Mouse (Mus musculus): ENCODE measurements around the gene Cacna1e. TPM values are rescaled to one million over a fixed set of nuclear protein-coding genes. Genes with fewer than 3 reads are reported as not detected.

The Cacna1e gene
- polyA plus RNA-seq, 1 experiment from 2014 or later = 0.25 TPM

GRCm38 (mm10) chr1:154475706-154476105, 408.6 kb downstream of the Cacna1e start:
- H3K9me3 ChIP-seq (ENCODE audit: low read depth, low read length) = no peaks in the 10 kb centered on the region
- H3K4me3 ChIP-seq (ENCODE audit: low read depth, low read length) = no peak overlapping the region
- no peaks in the 10 kb centered on the region for H3K4me1 ChIP-seq (ENCODE audit: insufficient read depth)
- no peak overlapping the region for H3K4me2 ChIP-seq
- no peak overlapping the region for H3K9ac ChIP-seq
- H3K27ac ChIP-seq (ENCODE audit: low read depth) = no peak overlapping the region
- no peak for ATAC-seq (ENCODE audit: insufficient read depth)
- TF ChIP-seq CTCF (IDR thresholded peaks at IDR 0.05; ENCODE audit: low read depth) = no peak
- WGBS = 91% methylated on average over 2 of the region's 2 CpGs
- H3K36me3 ChIP-seq (ENCODE audit: insufficient read depth) = no peaks in the 10 kb centered on the region
- H3K27me3 ChIP-seq (ENCODE audit: insufficient read depth, low read length) = no peaks in the 10 kb centered on the region
- DNase-seq = no peak

GRCm38 (mm10) chr1:154474156-154474555, 410.1 kb downstream of the Cacna1e start:
- 76% methylated on average over 4 of the region's 4 CpGs for WGBS

GRCm38 (mm10) chr1:154467265-154467664, 417.0 kb downstream of the Cacna1e start:
- Histone ChIP-seq H3K9ac (no peak overlapping the region), H3K27me3 (ENCODE audit: insufficient read depth, low read length) (no peaks in the 10 kb centered on the region), H3K9me3 (ENCODE audit: low read depth, low read length) (no peaks in the 10 kb centered on the region), H3K27ac (ENCODE audit: low read depth) (no peak overlapping the region), H3K4me2 (no peak overlapping the region), H3K36me3 (ENCODE audit: insufficient read depth) (no peaks in the 10 kb centered on the region), H3K4me3 (ENCODE audit: low read depth, low read length) (no peak overlapping the region), H3K4me1 (ENCODE audit: insufficient read depth) (no peaks in the 10 kb centered on the region)
- TF ChIP-seq CTCF (IDR thresholded peaks at IDR 0.05; ENCODE audit: low read depth) = no peak
- DNase-seq (no peak), ATAC-seq (ENCODE audit: insufficient read depth) (no peak)
- 80% methylated on average over 3 of the region's 3 CpGs for WGBS

More at GRCm38 (mm10) chr1:154474156-154474555, 410.1 kb downstream of the Cacna1e start:
- no peaks in the 10 kb centered on the region for H3K9me3 ChIP-seq (ENCODE audit: low read depth, low read length)
- TF ChIP-seq CTCF (IDR thresholded peaks at IDR 0.05; ENCODE audit: low read depth) = no peak
- H3K27me3 ChIP-seq (ENCODE audit: insufficient read depth, low read length) = no peaks in the 10 kb centered on the region
- H3K36me3 ChIP-seq (ENCODE audit: insufficient read depth) = no peaks in the 10 kb centered on the region
- no peak overlapping the region for H3K4me3 ChIP-seq (ENCODE audit: low read depth, low read length)
- ATAC-seq (ENCODE audit: insufficient read depth) = no peak
- H3K4me1 ChIP-seq (ENCODE audit: insufficient read depth) = no peaks in the 10 kb centered on the region
- DNase-seq = no peak
- H3K27ac ChIP-seq (ENCODE audit: low read depth) = no peak overlapping the region
- no peak overlapping the region for H3K9ac ChIP-seq
- H3K4me2 ChIP-seq = no peak overlapping the region

- ATAC-seq (ENCODE audit: insufficient read depth) (no peak), DNase-seq (no peak)
- Histone ChIP-seq H3K27me3 (ENCODE audit: insufficient read depth, low read length) (no peaks in the 10 kb centered on the region), H3K9me3 (ENCODE audit: low read depth, low read length) (no peaks in the 10 kb centered on the region), H3K9ac (no peak overlapping the region), H3K36me3 (ENCODE audit: insufficient read depth) (no peaks in the 10 kb centered on the region), H3K4me2 (no peak overlapping the region), H3K4me3 (ENCODE audit: low read depth, low read length) (no peak overlapping the region), H3K27ac (ENCODE audit: low read depth) (no peak overlapping the region), H3K4me1 (ENCODE audit: insufficient read depth) (no peaks in the 10 kb centered on the region)
- no peak for TF ChIP-seq CTCF (IDR thresholded peaks at IDR 0.05; ENCODE audit: low read depth)
- 64% methylated on average over 5 of the region's 5 CpGs for WGBS
Measured at GRCm38 (mm10) chr1:154461521-154461920, 422.8 kb downstream of the Cacna1e start.

GRCm38 (mm10) chr1:154460067-154460466, 424.2 kb downstream of the Cacna1e start:
- H3K4me1 ChIP-seq (ENCODE audit: insufficient read depth) = no peaks in the 10 kb centered on the region
- ATAC-seq (ENCODE audit: insufficient read depth) = no peak
- no peak overlapping the region for H3K9ac ChIP-seq
- H3K36me3 ChIP-seq (ENCODE audit: insufficient read depth) = no peaks in the 10 kb centered on the region
- H3K9me3 ChIP-seq (ENCODE audit: low read depth, low read length) = no peaks in the 10 kb centered on the region
- H3K27ac ChIP-seq (ENCODE audit: low read depth) = no peak overlapping the region
- 79% methylated on average over 7 of the region's 7 CpGs for WGBS
- H3K27me3 ChIP-seq (ENCODE audit: insufficient read depth, low read length) = no peaks in the 10 kb centered on the region
- TF ChIP-seq CTCF (IDR thresholded peaks at IDR 0.05; ENCODE audit: low read depth) = no peak
- no peak overlapping the region for H3K4me2 ChIP-seq
- DNase-seq = no peak
- H3K4me3 ChIP-seq (ENCODE audit: low read depth, low read length) = no peak overlapping the region

- no peak for ATAC-seq (ENCODE audit: insufficient read depth)
- Histone ChIP-seq H3K27ac (ENCODE audit: low read depth) (no peak overlapping the region), H3K9ac (no peak overlapping the region), H3K9me3 (ENCODE audit: low read depth, low read length) (no peaks in the 10 kb centered on the region), H3K4me1 (ENCODE audit: insufficient read depth) (no peaks in the 10 kb centered on the region), H3K4me3 (ENCODE audit: low read depth, low read length) (no peak overlapping the region), H3K36me3 (ENCODE audit: insufficient read depth) (no peaks in the 10 kb centered on the region), H3K4me2 (no peak overlapping the region), H3K27me3 (ENCODE audit: insufficient read depth, low read length) (no peaks in the 10 kb centered on the region)
- DNase-seq = no peak
- no peak for TF ChIP-seq CTCF (IDR thresholded peaks at IDR 0.05; ENCODE audit: low read depth)
- 74% methylated on average over 2 of the region's 2 CpGs for WGBS
Measured at GRCm38 (mm10) chr1:154458601-154459000, 425.7 kb downstream of the Cacna1e start.

- DNase-seq (no peak), ATAC-seq (ENCODE audit: insufficient read depth) (no peak)
- TF ChIP-seq CTCF (IDR thresholded peaks at IDR 0.05; ENCODE audit: low read depth) = no peak
- Histone ChIP-seq H3K27ac (ENCODE audit: low read depth) (no peak overlapping the region), H3K27me3 (ENCODE audit: insufficient read depth, low read length) (no peaks in the 10 kb centered on the region), H3K4me3 (ENCODE audit: low read depth, low read length) (no peak overlapping the region), H3K9ac (no peak overlapping the region), H3K4me1 (ENCODE audit: insufficient read depth) (no peaks in the 10 kb centered on the region), H3K9me3 (ENCODE audit: low read depth, low read length) (no peaks in the 10 kb centered on the region), H3K36me3 (ENCODE audit: insufficient read depth) (no peaks in the 10 kb centered on the region), H3K4me2 (no peak overlapping the region)
- 78% methylated on average over 3 of the region's 3 CpGs for WGBS
Measured at GRCm38 (mm10) chr1:154450799-154451198, 433.5 kb downstream of the Cacna1e start.

GRCm38 (mm10) chr1:154446456-154446855, 437.8 kb downstream of the Cacna1e start:
- Histone ChIP-seq H3K4me1 (ENCODE audit: insufficient read depth) (no peaks in the 10 kb centered on the region), H3K9me3 (ENCODE audit: low read depth, low read length) (no peaks in the 10 kb centered on the region), H3K4me2 (no peak overlapping the region), H3K27me3 (ENCODE audit: insufficient read depth, low read length) (no peaks in the 10 kb centered on the region), H3K36me3 (ENCODE audit: insufficient read depth) (no peaks in the 10 kb centered on the region), H3K4me3 (ENCODE audit: low read depth, low read length) (no peak overlapping the region), H3K27ac (ENCODE audit: low read depth) (no peak overlapping the region), H3K9ac (no peak overlapping the region)
- TF ChIP-seq CTCF (IDR thresholded peaks at IDR 0.05; ENCODE audit: low read depth) = no peak
- DNase-seq = no peak
- WGBS = 30% methylated on average over 3 of the region's 3 CpGs
- ATAC-seq (ENCODE audit: insufficient read depth) = no peak

All from lung, embryonic 14.5 days (tissue).